Mouse (Mus musculus): Measurements from ENCODE around the gene Gm28042.
A peak's percentile ranks its signal among the peaks of the same experiment; 100 is the strongest.

Gene Gm28042

DNA sequence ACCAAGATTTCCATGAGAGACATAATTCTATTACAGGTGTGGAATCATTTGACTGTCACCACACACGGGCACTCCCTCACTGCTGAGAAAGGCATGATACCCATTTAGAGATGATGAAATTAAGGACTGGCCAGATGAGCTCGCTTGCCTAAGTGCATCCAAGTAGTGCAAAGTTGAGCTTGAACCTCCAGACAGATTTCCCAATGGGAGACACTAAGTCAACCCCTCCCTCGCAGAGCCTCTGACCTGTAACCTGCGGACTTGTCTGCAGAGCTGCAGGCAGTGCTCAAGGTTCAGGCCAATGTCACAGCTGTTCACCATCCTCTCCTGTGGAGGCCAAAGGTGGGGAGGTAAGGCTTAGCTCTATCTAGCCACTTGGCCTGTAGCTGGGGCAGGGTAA lies 31.5 kb downstream of the Gm28042 start:
- no peak for DNase-seq (ENCODE audit: low read depth, low spot score)

DNA sequence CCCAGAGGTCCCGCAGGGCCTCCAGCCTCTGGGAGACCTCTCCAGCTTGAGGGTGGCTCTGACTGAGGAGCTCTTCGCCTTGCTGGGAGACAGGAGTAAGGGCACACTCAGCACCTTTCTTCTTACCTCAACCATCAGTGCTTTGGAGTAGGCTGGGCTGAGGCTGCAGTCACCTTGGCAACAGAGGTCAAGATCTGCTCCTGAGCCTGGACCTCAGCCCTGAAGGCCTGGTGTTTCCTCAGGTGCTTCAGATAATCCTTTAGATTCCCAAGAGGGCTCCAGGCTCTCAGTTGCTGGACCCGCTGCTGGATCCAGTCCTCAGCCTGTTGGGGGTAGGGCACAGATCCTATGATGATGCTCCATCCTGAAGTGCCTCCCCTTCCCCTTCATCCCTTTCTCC lies 32.2 kb downstream of the Gm28042 start:
- no peak for DNase-seq (ENCODE audit: low read depth, low spot score)

DNA sequence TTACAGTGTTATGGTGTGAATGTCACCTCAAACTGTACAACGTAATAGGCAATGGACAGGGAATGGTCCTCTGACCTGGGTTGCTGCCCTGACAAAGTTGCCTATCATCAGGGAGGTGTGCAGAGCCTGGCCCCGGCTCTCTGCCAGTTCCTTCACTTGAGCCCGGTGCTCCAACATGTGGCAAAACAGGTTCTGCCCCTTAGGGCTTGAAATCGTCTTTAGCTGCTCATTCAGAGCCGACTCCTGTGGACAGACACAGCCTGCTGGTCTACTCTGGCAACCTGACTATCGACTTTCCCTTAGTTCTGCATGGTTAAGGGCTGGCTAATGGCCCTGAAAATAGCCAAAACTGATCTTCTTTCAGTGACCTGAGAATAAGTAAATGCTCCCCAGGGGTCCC lies 32.9 kb downstream of the Gm28042 start:
- no peak for DNase-seq (ENCODE audit: low read depth, low spot score)

DNA sequence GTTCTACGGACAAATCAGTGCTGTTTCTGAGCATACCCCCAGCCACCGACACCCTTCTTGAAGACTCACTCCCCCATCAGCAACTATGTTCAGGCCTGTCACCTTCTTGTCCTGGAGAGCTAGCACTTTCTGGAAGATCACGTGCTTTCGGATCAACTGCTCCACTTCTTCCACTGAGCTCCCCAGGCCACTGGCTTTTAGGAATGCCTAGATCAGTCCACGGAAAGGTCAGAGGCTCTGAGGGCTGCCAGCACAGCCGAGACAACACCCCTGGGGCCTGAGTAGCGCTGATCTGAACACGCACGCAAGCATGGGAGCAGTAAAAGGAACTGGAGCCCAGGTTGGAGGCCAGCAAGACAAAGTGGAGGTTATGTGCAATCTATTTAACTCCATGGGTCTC lies 33.4 kb downstream of the Gm28042 start:
- no peak for DNase-seq (ENCODE audit: low read depth, low spot score)

DNA sequence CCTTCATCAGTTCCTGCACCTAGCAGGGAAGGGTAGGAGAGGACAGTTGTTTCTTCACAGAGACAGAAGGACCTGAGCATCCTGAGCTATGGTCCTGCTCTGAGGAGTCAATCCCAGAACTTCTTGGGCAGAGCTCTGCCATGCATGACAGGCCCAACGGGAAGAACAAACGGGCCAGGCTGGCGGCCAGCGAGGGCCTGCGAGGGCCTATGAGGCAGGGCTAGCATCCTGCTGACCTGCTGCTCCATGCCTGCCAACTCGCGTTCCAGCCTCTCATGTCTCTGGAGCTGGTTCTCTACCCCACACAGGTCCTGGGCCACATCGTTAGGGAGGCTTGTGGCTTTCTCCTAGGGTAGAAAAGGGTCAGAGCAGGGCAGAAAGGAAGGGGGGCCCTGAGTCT lies 35.0 kb downstream of the Gm28042 start:
- DNase-seq (ENCODE audit: low read depth, low spot score), result no peak

DNA sequence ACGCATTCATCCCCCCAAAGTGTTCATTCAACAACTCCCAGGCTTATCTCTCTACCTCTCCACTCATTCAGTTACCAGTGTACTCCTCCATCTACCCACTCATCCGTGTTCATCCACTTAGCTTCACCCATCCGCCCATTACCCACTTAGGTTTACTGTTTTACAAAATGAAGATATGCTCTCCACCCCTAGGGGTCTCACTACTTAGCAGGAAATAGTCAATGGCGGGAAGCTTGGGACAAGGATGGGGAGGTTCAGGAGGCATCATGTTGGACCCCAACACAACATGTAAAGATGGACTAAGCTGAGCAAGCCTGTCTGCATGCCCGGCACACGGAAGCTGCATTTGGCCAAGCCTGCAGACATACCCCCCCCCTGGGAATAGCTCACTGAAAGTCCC lies 37.3 kb downstream of the Gm28042 start:
- no peak for DNase-seq (ENCODE audit: low read depth, low spot score)

DNA sequence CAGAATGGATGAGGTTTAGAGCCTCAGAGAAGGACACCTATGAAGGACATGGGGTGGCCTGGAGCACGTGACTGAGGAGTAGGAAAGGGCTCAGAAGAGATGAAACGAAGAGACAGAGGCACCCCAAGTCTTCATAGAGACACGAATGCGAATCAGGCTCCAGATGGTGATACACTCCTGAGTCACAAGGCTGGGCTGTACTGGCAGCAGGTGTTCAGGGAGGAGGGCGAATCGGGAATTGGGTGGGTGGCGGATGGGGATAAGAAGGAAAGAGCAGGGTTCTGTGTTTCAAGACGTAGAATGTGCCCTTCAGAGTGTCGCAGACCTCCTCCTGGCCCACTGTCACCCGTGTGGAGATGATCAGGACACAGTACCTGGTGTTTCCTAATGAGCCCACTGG lies 38.0 kb downstream of the Gm28042 start:
- no peak for DNase-seq (ENCODE audit: low read depth, low spot score)

DNA sequence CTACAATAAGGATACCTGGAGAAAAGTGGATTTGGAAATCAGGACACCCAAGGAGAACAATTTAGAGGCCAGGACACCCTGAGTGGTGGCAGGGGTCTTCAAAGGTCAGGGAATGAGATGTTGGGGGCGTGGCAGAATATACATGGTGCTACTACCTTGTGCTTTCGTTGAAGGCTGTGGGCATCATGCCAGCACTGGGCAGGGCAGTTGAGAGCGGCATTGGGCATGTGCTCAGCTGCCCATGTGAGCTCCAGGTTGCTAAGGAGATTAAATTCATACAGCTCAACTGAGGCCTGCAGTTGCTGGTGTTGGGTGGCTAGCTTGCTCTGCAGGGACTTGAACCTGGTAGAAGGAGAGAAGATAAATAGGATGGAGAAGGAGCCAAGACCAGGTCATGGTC lies 38.9 kb downstream of the Gm28042 start:
- no peak for DNase-seq (ENCODE audit: low read depth, low spot score)

DNA sequence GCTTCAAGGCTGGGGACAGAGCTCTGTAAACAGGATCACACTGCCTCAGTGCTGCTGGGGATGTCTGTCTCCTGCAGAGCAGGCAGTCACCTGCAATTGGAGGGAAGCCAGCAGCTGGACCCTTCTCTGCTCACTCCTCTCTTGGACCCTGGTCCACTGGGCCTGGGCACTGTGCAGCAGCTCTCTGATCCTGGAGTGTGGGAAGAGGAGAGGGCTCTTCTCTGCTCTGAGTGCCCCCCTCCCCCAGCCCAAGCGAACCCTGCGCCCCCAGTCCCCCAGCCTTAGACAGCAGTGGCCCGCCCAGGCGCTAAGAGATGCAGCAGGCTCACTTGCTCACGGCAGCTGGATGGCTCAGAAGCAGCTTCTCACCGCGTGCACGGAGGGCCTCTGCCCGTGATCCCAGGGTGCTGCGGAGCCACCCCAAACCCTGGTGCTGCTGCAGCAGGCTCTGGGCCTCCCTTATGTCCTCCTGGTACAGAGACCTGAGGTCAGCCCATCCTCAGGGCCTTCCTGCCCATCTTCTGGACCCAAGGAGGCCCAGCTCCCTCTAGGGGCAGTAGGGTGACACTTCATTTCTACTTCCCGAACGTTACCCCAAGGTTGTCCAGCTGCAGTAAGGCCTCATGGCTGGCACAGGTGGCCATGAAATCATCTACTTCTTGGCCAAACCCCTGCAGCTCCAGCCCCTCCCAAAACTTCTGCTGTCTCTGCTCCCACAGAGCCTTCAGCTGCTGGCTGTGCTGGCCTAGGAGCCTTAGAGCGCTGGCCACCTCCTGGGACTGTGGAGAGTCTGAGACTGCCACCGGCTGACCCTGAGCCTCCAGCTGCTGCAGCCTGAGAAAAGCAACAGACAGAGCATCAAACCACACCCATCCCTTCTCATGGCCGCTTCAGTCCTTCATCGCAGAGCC lies 41.5 kb downstream of the Gm28042 start:
- DNase-seq (ENCODE audit: low read depth, low spot score), result no peak

DNA sequence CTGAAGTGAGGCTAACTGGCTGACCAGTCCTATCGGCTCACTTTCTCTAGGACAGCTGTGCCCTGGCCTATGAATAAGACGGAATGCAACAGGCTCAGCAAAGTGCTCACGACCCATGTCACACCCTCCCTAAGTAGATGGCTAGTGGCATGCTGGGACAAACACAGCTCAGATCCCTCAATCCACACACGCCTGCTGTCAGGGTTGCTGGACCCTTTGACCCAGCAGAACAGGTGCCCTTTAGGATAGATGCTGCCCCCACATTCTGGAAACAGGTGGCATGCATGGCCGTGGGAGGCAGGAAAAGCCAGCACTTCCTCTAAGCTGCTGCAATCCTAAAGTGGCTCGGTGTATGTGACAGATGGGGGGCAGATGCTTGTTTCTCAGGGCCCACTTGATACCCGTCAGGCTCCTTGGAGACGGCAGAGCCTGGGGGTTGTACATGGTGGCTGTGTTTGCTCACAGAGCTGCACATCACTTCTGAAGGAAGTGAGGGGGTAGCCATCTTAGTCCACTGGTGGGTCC lies 42.2 kb downstream of the Gm28042 start:
- DNase-seq (ENCODE audit: low read depth, low spot score), result peak; percentile 79

DNA sequence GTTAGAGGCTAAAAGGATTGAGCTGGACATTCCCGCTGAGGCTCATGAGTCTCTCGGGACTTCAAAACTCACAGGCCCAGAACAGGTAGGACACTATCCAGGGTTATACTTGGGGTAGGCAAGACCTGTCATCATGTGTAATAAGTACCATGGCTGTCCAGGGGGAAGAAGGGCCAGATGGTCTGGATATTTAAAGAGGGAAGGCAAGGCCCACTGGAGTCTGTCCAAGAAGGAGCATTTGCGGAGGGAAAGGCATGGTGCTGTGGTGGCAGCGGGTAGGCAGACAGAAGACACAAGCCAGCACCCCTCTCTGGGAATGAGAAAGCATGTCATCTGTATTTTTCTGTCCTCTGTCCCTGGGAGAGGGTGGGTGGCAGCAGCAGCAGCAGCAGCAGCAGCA lies 46.8 kb downstream of the Gm28042 start:
- no peak for DNase-seq (ENCODE audit: low read depth, low spot score)

DNA sequence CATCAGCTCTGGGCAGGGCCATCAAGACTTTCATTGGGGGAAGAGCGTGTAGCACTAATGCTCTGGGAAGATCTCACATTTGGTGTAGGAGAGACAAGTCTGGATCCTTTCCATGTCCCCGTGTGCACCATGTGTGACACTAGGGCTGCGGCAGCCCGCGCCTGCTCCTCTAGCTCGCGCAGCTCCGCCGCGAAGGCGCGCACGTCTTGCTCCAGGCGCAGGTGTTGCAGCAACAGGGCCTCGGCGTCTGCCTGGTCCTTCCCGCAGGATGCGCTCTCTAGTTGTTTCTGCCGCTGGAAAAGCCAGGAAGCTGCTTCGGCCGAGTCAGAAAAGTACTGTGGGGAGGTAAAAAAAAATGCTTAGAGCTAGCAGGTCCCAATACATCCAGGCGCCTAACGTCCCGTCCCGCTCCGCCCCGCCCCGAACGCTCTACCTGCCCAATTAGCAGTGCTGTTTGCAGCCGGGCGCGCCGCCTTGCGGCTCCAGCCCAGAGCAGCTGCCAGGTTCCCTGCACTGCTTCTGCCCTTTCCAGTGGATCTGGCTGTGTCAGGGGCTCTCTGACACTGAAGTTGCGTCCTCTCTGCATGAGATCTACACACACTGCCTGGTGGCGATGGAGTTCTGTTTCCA lies 48.9 kb downstream of the Gm28042 start:
- DNase-seq (ENCODE audit: low read depth, low spot score), result no peak

DNA sequence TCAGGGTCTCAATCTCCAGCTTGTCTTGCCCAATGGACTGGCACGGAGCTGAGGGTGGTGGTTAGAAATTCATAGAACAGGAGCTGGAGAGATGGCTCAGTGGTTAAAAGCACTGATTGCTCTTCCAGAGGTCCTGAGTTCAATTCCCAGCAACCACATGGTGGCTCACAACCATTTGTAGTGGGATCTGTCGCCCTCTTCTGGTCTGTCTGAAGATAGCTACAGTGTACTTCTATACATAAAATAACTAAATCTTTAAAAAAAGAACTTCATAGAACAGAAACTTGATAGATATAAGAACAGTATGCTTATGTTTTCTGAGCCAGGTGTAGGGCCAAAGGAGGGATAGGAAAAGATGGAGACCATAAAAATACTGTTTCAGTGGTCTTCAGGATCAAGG lies 55.1 kb downstream of the Gm28042 start:
- no peak for DNase-seq (ENCODE audit: low read depth, low spot score)

DNA sequence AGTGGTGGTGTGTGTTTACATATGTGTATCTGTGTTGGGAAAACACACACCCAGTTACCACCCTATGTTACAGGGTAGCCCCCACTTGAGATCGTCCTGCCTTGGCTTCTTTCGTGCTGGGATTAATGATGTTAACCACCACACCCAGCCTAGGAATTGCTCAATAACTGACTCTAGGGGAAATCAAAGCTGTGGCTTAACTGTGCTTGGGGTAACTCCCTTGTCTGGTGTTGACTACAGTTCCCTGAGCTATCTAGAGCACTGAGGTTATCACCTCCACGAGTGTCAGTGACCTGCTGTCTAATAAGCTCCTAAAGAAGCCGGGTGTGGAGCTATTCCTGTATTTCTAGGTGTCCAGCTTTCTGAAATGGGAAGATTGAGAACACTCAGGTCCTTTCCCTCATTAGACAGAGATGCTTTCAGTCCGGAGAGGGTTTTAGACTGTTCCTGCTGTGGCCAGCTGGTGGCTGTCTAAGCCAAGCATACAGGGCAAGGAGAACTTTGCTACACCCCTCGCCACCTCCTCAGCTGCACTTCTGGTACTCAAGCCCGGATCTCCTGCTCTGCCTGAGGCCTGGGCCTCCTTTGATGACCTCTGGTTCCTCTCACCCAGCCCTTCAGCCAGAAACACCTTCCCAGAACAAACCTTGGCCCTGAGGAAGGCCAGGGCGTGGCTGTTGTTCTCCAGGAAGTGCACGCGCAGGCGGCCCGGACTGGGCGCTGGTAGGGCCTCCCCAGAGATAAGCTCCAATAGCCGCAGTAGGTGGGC lies 57.5 kb downstream of the Gm28042 start:
- no peak for DNase-seq (ENCODE audit: low read depth, low spot score)

DNA sequence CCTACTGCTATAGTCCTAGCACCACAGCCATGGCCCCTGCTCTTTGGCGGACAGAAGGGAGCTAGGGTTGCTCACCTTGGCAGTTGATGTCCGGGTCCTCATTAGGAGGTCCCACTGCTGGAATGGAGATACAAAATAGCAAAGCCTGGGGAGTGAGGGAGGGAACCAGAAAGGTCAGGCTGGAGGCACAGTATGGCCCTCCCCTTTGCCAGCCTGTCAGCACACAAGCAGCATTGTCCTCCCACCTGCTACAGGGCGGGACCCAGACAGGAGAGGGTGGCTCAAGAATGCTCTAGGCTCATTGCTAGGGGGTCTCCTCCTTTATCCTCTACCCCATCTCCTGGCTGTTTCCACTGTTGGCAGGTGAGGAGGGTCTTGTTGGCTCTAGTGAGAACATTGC lies 58.7 kb downstream of the Gm28042 start:
- DNase-seq (ENCODE audit: low read depth, low spot score), result no peak

DNA sequence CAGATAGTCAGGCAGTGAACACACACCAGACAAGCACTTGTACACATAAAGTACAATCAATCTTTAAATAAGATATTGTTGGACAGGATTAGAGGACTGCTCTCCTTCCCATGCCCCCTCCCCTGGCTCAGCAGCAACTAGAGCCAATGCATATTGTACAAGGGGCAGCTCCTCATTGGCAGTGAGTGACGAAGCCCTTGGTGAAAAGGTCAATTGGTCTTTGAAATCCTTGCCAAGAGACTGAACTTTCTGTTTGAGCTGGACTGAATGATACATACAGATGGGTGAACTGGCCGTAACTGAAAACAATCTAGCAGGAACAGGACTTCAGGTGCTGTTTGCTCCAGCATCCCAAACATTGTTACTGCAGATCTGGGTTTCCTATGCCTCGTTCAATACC lies 60.1 kb downstream of the Gm28042 start:
- no peak for DNase-seq (ENCODE audit: low read depth, low spot score)

DNA sequence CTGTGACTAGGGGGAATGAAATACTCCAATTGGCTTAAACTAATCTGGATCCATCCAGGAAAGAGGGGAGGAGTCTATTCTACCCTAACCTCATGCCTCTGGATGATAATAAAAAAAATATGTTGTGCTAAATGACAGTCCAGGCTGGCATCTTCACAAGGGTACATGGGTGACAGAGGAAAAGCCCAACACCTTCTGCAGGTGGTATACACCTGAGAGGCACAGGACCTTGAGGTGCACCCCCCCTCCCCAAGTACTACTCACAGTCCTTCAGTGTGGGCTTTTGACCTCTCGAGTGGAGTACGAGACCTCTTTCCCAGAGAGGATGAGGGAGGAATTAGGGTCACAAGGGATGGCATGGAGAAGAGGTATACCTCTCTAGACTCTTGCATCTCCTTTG lies 60.6 kb downstream of the Gm28042 start:
- DNase-seq (ENCODE audit: low read depth, low spot score), result no peak

DNA sequence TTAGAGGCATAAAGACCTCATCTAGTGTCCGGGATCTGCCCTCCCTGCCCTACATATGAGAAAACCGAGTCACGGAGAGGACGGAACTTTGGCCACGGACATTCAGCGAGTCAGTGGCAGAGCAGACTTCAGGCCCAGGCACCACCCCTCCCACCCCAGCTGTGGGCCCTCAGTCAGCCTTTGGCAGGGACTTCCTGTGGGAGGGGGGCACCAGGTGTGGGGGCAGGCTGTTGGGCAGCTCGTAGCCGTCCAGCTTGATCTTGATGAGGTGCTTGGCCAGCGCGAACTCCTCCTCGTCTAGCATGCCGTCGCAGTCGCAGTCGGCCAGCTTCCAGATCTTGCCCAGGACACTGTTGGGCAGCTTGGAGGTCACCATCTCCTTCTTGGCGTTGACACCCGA lies 63.7 kb downstream of the Gm28042 start:
- no peak for DNase-seq (ENCODE audit: low read depth, low spot score)

All from telencephalon, adult 2 months (tissue).